Mouse (Mus musculus): ENCODE data around the gene Umad1. TPM values are rescaled to one million over a fixed set of nuclear protein-coding genes. Genes with fewer than 3 reads are reported as not detected.

Umad1 gene
- polyA plus RNA-seq, 1 experiment from 2014 or later, result 23.2 TPM

GRCm38 (mm10) chr6:8399710-8400109 lies 140.6 kb downstream of the Umad1 start:
- H3K9me3 ChIP-seq (replicated peaks), result no peaks in the 10 kb centered on the region
- H3K9ac ChIP-seq, result no peak overlapping the region
- no peak overlapping the region for H3K4me2 ChIP-seq
- WGBS, result 88% methylated on average over 1 of the region's 1 CpGs
- no peak overlapping the region for H3K4me3 ChIP-seq
- no peaks in the 10 kb centered on the region for H3K36me3 ChIP-seq
- H3K27ac ChIP-seq, result no peak overlapping the region
- ATAC-seq (replicated peaks; ENCODE audit: insufficient number of reproducible peaks, insufficient read depth, low FRiP score, low read depth), result no peak
- no peaks in the 10 kb centered on the region for H3K4me1 ChIP-seq (replicated peaks)
- H3K27me3 ChIP-seq, result no peaks in the 10 kb centered on the region

DNA sequence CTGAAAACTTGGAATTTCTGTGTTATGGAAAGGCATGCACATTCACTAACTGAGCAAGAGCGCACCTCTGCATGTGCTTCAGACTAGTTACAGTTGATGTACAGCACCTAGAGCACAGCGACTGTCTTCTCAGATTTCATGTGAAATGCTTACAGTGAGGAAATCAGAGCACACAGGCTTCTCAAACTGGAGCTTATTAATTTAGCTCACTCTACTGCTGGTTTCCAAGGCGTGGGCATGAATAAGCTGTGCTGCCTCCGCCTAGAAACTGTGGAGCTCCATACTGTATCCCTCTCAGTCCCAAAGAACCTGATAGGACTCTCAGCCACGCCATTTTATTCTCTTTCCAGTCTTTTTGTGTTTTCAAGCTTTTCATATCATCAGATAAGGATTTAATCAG lies 144.0 kb downstream of the Umad1 start:
- 85% methylated on average over 5 of the region's 5 CpGs for WGBS
- Histone ChIP-seq H3K9me3 (replicated peaks) (no peaks in the 10 kb centered on the region), H3K4me2 (no peak overlapping the region), H3K4me1 (replicated peaks) (peaks cover 2% of the 10 kb centered on the region; the same call in 1 of the 2 replicates), H3K36me3 (no peaks in the 10 kb centered on the region), H3K4me3 (no peak overlapping the region), H3K27ac (no peak overlapping the region), H3K9ac (no peak overlapping the region), H3K27me3 (no peaks in the 10 kb centered on the region)
- no peak for ATAC-seq (replicated peaks; ENCODE audit: insufficient number of reproducible peaks, insufficient read depth, low FRiP score, low read depth)

GRCm38 (mm10) chr6:8405844-8406243 lies 146.8 kb downstream of the Umad1 start:
- Histone ChIP-seq H3K27me3 (no peaks in the 10 kb centered on the region), H3K4me2 (no peak overlapping the region), H3K36me3 (no peaks in the 10 kb centered on the region), H3K9me3 (replicated peaks) (no peaks in the 10 kb centered on the region), H3K4me1 (replicated peaks) (peaks cover 17% of the 10 kb centered on the region), H3K4me3 (no peak overlapping the region), H3K9ac (no peak overlapping the region), H3K27ac (no peak overlapping the region)
- 89% methylated on average over 5 of the region's 5 CpGs for WGBS
- ATAC-seq (replicated peaks; ENCODE audit: insufficient number of reproducible peaks, insufficient read depth, low FRiP score, low read depth), result no peak

DNA sequence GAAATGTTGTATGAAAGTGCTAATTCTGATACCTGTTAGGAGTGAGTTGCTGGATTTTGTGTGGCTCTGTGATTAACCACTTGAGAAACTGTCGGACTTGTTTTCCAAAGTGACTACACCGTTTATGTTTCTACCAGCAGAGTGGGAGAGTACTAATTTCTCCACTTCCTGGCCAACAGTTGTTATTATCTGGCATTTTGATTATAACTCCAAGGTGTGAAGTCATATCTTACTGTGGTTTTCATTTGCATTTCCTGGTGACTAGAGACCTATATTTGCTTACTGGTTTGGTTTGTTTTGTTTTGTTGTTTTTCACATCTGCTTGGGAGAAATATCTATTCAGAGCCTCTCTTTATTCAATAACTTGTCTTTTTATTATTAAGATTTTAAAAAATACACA lies 149.2 kb downstream of the Umad1 start:
- Histone ChIP-seq H3K4me3 (no peak overlapping the region), H3K27me3 (no peaks in the 10 kb centered on the region), H3K9me3 (replicated peaks) (no peaks in the 10 kb centered on the region), H3K36me3 (no peaks in the 10 kb centered on the region), H3K4me2 (no peak overlapping the region), H3K27ac (no peak overlapping the region), H3K4me1 (replicated peaks) (peaks cover 17% of the 10 kb centered on the region), H3K9ac (no peak overlapping the region)
- no peak for ATAC-seq (replicated peaks; ENCODE audit: insufficient number of reproducible peaks, insufficient read depth, low FRiP score, low read depth)
- WGBS, result 62% methylated on average over 2 of the region's 2 CpGs

DNA sequence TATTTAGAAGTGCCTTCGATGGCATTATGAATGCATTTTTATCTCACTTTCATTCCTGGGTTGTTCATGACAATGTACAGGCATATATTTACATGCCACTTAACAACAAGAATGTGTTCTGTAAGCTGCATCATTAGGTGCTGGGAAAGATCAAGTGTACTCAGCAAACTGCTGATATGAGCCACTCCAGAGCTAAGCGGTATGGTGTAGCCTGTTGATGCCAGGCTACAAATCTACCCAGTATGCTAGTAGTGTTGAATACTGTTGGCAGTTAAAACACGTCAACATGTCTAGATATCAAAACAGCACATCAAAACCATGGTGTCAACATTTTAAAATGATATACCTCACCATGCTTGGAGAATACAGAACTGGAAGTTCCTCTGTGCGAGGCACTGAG lies 150.8 kb downstream of the Umad1 start:
- WGBS, result 46% methylated on average over 4 of the region's 4 CpGs
- H3K27ac ChIP-seq, result peak overlapping the region; percentile 62

GRCm38 (mm10) chr6:8412845-8413598 lies 153.9 kb downstream of the Umad1 start:
- no peak overlapping the region for H3K27ac ChIP-seq
- no peaks in the 10 kb centered on the region for H3K9me3 ChIP-seq (replicated peaks)
- H3K36me3 ChIP-seq, result no peaks in the 10 kb centered on the region
- no peak overlapping the region for H3K4me3 ChIP-seq
- H3K27me3 ChIP-seq, result no peaks in the 10 kb centered on the region
- 73% methylated on average over 10 of the region's 10 CpGs for WGBS
- ATAC-seq (replicated peaks; ENCODE audit: insufficient number of reproducible peaks, insufficient read depth, low FRiP score, low read depth), result no peak
- no peak overlapping the region for H3K9ac ChIP-seq
- H3K4me2 ChIP-seq, result no peak overlapping the region
- peaks cover 16% of the 10 kb centered on the region for H3K4me1 ChIP-seq (replicated peaks)

More for the DNA sequence above, 150.8 kb downstream of the Umad1 start:
- peak; percentile 88 for ATAC-seq (replicated peaks; ENCODE audit: insufficient number of reproducible peaks, insufficient read depth, low FRiP score, low read depth)
- Histone ChIP-seq H3K4me2 (peak overlapping the region; percentile 13; the same call in 1 of the 2 replicates), H3K4me3 (no peak overlapping the region), H3K9ac (no peak overlapping the region), H3K36me3 (no peaks in the 10 kb centered on the region), H3K27me3 (no peaks in the 10 kb centered on the region), H3K4me1 (replicated peaks) (peaks cover 17% of the 10 kb centered on the region), H3K9me3 (replicated peaks) (no peaks in the 10 kb centered on the region)

DNA sequence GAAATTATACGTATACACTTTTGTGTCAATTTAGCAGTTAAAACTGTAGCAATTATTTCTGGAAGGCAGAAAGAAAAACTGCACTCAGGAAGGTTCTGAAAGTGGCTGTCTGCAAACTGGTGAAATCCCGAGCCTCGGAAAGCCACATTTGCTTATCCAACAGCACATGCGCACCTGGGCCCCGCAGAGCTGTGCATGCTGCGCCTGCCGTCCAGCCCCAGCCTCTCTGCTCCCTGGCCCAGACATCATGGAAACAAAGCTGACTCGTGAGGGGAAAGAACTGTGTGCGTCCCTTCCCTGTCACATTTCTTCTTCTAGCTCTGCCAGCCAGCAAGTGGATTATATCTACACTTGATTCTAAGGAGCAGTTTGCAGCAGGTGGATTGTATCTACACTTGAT lies 154.9 kb downstream of the Umad1 start:
- Histone ChIP-seq H3K9ac (no peak overlapping the region), H3K27ac (no peak overlapping the region), H3K9me3 (replicated peaks) (no peaks in the 10 kb centered on the region), H3K4me2 (no peak overlapping the region), H3K36me3 (no peaks in the 10 kb centered on the region), H3K4me3 (no peak overlapping the region), H3K4me1 (replicated peaks) (peaks cover 11% of the 10 kb centered on the region), H3K27me3 (no peaks in the 10 kb centered on the region)
- WGBS, result 64% methylated on average over 9 of the region's 9 CpGs
- no peak for ATAC-seq (replicated peaks; ENCODE audit: insufficient number of reproducible peaks, insufficient read depth, low FRiP score, low read depth)

GRCm38 (mm10) chr6:8415823-8416222 lies 156.7 kb downstream of the Umad1 start:
- H3K36me3 ChIP-seq, result no peaks in the 10 kb centered on the region
- no peak for ATAC-seq (replicated peaks; ENCODE audit: insufficient number of reproducible peaks, insufficient read depth, low FRiP score, low read depth)
- H3K27me3 ChIP-seq, result no peaks in the 10 kb centered on the region
- no peak overlapping the region for H3K9ac ChIP-seq
- H3K4me2 ChIP-seq, result no peak overlapping the region
- H3K4me3 ChIP-seq, result no peak overlapping the region
- peaks cover 9% of the 10 kb centered on the region for H3K4me1 ChIP-seq (replicated peaks)
- no peaks in the 10 kb centered on the region for H3K9me3 ChIP-seq (replicated peaks)
- no peak overlapping the region for H3K27ac ChIP-seq
- WGBS, result 94% methylated on average over 5 of the region's 5 CpGs

DNA sequence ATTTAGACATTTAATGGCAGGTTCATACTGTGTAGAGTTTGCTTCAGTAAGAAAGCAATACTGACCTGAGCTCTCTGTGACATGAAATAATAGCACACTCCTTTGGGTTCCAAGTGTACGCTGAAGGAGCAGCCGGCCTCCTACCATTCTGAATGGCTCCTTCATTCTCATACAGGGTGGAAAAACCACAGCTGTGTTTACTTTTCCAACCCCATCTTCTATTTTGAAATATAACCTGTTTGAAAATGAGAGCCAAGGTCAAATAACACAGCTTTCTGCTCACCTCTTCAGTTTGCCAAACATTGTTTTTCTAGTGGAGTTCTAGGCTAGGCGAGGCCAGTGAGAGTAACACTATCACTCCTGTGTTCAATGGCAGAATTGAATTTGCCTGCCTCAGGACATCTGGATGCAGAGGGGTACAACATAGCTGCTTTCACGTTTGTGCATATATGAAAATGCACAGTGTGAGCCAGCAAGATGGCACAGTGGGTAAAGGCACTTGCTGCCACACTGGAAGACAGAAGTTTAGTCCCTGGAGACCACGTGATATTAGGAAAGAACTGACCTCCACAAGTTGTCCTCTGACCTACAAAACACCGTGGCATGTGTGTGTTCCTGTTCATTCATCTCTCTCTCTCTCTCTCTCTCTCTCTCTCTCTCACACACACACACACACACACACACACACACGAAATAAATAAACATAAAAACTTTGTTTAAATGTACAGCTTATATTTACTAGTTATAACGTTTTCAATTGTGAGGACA lies 157.9 kb downstream of the Umad1 start:
- Histone ChIP-seq H3K9me3 (replicated peaks) (no peaks in the 10 kb centered on the region), H3K4me2 (no peak overlapping the region), H3K4me1 (replicated peaks) (peaks cover 14% of the 10 kb centered on the region), H3K27ac (no peak overlapping the region), H3K9ac (no peak overlapping the region), H3K4me3 (no peak overlapping the region), H3K27me3 (no peaks in the 10 kb centered on the region), H3K36me3 (no peaks in the 10 kb centered on the region)
- no peak for ATAC-seq (replicated peaks; ENCODE audit: insufficient number of reproducible peaks, insufficient read depth, low FRiP score, low read depth)
- WGBS, result 76% methylated on average over 8 of the region's 8 CpGs

DNA sequence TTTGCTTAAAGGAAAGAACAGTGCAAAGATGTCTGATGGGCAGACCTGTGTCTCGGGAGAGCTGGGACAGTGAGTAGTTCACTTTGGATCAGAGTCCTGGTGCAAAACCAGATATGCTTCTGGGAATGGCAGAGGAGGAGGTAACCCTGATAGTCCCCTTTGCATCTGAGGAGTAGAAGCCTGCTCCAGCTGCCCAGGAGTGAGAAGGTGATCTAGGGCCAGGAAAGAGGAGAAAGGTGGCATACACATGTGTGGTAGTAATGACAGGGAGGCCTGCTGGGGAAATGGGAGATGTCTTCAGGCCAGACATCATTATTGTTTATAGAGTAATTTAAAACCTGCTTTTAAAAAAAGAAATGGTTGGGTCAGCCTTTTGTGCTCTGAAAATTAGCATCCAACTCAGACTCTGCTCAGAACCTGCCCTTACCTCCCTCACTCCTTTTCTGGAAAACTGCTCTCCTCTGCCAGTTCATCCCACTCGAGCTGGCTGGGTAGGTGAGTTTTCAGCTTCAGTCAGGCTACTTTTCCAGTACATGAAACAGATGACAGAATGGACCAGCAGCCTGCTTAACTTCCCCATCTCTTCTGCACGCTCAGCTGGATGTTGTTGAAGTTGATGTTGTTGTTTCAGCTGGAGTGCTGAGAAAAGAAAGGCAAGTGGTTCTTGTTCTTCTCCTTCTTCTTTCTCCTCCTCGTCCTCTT lies 160.5 kb downstream of the Umad1 start:
- Histone ChIP-seq H3K36me3 (no peaks in the 10 kb centered on the region), H3K4me3 (no peak overlapping the region), H3K9me3 (replicated peaks) (no peaks in the 10 kb centered on the region), H3K27ac (no peak overlapping the region), H3K4me1 (replicated peaks) (peaks cover 27% of the 10 kb centered on the region), H3K9ac (no peak overlapping the region), H3K27me3 (no peaks in the 10 kb centered on the region), H3K4me2 (no peak overlapping the region)
- WGBS, result 53% methylated on average over 4 of the region's 4 CpGs
- no peak for ATAC-seq (replicated peaks; ENCODE audit: insufficient number of reproducible peaks, insufficient read depth, low FRiP score, low read depth)

GRCm38 (mm10) chr6:8420187-8420503 lies 161.1 kb downstream of the Umad1 start:
- no peak overlapping the region for H3K9ac ChIP-seq
- H3K4me2 ChIP-seq, result no peak overlapping the region
- H3K36me3 ChIP-seq, result no peaks in the 10 kb centered on the region
- ATAC-seq (replicated peaks; ENCODE audit: insufficient number of reproducible peaks, insufficient read depth, low FRiP score, low read depth), result no peak
- H3K4me3 ChIP-seq, result no peak overlapping the region
- H3K4me1 ChIP-seq (replicated peaks), result peaks cover 27% of the 10 kb centered on the region
- H3K27ac ChIP-seq, result no peak overlapping the region
- no peaks in the 10 kb centered on the region for H3K9me3 ChIP-seq (replicated peaks)
- 83% methylated on average over 1 of the region's 1 CpGs for WGBS
- H3K27me3 ChIP-seq, result no peaks in the 10 kb centered on the region
